Mouse (Mus musculus) large intestine, adult 2 months (tissue): Measurements from ENCODE around the gene Crip2. TPM values are rescaled to one million over a fixed set of nuclear protein-coding genes. Genes with fewer than 3 reads are reported as not detected.

Source experiments
- DNase-seq: peaks from one replicate; pipeline ENCODE4 v3.0.0-alpha.2; 2012; ENCODE audit warnings: low read depth, low spot score
- WGBS: fragments of 180-500 bp; shearing (Covaris S2); methylation state at CpG from one replicate; pipeline ENCODE4 v1.1.7; 2018; 5-methylcytosine and 5-hydroxymethylcytosine counted together
- polyA plus RNA-seq: library from polyadenylated mRNA; depleted of rRNA; stranded (reverse); fragments of >200 nt; gene quantifications from 2 replicates; pipeline ENCODE4 v1.2.3, GENCODE M21; 2012; rRNA removed

The Crip2 gene
- polyA plus RNA-seq, 1 experiment, result 87.2 TPM

DNA sequence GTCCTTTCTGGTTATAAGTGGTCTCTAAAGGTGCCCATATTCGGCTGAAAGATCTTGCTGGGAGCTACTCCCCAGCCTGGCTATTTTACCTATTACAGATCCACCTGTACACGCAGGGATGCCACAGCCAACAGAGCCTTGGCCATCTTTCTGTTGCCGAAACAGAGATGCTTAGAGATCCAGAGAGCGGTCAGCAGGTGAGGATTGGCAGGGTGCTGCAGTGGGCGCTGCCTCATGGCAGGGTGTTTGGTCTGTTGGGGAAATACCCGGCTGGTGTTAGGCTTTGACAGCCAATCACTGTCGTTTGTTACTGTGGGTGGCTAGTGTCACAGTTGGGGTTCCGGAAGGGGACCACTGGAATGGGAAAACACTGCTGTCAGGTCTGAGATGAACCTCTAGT is 17.9 kb downstream of the Crip2 start:
- DNase-seq, result no peak
- 90% methylated on average over 8 of the region's 8 CpGs for WGBS

- WGBS, result 90% methylated on average over 11 of the region's 11 CpGs
- DNase-seq, result no peak
Observed at GRCm38 (mm10) chr12:113163561-113164006, 23.5 kb downstream of the Crip2 start.

DNA sequence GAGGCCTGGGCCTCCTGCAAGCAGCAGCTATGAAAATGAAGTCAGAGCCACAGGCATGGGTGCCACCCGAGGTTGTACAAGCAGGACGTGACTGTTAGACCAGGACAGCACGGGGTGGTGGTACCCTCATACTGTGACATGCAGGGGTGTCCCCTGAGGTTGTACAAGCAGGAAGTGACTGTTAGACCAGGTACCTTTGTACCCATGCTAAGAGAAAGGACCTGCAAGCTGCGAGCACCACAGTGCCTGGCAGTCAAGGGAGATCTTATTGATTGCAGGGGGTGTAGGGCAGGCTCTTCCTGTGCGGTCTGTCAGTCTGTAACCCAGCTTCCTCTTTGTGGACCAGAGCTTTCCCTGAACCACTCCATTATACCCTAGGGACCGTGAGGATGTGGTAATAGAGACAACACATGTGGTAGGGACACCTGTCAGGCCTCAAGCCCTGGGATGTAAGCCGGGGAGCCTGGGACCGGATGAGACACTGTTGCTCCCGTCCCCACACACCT is 28.0 kb downstream of the Crip2 start:
- DNase-seq, result no peak
- 64% methylated on average over 9 of the region's 9 CpGs for WGBS

DNA sequence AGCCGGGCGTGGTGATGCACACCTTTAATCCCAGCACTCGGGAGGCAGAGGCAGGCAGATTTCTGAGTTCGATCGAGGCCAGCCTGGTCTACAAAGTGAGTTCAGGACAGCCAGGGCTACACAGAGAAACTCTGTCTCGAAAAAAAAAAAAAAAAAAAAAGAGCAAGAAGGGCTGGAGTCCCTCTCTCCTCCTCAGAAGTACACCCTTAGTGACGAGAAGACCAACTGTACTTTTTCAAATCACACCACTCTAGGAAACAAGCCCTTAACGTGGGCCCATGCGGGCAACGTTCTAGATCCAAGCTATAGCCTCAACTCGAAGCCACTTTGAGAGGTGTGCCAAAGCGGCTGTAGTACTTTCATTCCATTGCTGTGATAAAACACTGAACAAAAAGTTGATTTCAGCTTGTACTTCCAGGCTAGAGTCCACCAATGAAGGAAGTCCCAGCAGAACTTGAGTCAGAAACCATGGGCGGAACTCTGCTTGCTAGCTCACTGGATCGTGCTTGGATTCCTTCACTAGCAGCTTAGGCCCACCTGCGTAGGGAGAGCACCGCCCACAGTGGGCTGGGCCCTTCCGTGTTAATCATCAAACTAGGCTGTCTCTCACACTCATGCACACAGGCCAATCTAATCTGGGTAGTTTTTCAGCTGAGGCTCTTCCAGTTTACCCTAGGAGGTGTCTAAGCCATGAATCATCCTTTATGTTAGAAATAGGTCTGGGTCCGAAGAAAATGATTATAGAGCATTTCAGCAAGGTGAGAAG is 37.1 kb downstream of the Crip2 start:
- WGBS, result 78% methylated on average over 18 of the region's 18 CpGs
- no peak for DNase-seq

DNA sequence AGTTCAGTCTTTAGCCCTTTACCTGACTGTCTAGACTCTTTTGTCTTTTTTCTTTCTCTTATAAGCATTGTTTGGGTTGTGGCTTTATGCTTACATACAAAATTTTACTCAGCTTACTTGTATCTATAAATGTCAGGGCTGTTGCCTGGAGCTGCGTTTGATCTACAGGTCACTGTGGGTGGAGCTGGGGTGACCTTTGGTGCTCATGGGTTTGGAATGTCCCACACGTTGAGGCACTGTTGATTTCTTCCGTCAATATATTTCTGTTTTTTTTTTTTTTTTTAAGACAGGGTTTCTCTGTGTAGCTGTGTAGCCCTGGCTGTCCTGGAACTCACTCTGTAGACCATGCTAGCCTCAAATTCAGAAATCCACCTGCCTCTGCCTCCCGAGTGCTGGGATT is 41.0 kb downstream of the Crip2 start:
- no peak for DNase-seq
- 35% methylated on average over 4 of the region's 4 CpGs for WGBS

GRCm38 (mm10) chr12:113184945-113185344 is 44.9 kb downstream of the Crip2 start:
- 64% methylated on average over 5 of the region's 5 CpGs for WGBS
- DNase-seq, result no peak

DNA sequence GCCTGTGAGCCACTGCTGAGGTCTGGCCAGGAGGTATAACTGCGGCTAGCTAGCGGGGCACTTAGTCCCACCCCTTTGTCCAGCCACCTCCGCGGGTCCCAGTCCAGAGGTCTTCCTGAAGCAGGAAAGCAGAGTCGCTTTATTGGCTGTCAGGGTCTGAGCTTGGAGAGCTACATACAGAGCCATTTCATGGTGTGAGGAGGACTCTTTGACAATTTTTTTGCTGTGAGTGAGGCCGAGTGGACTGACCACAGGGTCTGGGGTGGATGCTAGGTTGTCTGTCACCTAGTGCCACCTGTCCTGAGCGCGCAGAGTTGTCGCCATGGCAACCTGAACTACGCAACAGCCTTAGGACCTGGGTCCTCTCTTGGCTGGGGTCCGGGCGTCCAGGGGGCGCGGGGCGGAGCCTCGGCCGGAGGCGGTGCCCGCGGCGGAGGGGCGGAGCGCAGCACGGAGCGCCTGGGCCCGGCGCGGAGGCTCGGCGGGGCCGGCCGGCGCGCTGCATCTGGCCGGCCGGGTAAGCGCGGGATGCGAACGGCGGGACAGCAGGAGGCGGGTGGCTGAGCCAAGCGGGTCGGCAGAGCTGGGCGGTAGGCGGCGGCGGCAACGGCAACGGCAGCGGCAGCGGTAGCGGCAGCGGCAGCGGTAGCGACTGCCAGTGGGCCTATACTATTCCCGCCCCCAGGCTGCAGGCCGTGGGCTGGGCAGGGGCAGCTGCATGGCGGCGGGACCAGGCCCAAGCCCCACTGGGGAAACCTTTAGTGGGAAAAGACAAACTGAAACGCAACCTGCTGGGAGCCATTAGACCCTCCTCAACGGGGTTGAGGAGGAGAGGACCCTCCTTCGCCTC is 45.6 kb downstream of the Crip2 start, which contains the start of gene Tmem121:
Gene Tmem121 (plus strand): TSS at position 489 of the 850 bp plus-strand sequence.
- no peak for DNase-seq
- WGBS, result 5% methylated on average over 62 of the region's 63 CpGs

DNA sequence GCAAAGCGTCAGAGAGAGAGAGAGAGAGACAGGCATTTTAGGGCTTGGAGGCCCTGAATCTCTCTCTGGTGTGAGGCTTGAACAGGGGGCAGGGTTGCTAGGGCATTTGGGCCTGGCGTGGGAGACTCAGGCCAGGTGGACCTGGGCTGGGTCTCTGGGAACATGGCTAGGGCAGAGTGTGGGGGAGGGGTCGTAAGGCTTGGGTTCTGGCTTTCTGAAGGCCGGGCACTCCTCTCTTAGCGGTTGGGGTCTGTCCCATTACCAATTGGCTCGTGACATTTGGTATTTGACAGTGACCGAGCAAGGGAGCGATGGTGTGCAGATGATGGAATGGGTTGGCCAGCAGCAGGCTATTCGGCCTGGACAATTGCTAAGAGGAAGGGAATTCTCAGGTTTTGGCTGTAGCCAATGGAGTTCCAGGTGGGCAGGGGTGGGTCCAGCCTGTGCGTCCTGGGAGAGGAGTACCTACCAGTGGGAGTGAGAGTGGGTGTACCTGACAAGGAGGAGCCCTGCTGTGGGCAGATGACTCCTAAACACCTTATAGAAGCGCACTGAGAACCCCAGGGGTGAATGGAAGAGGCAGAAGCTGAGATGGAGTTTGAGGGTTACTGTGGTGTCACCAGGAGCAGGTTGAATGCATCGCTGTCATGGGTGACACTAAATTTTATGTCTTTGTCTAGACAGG is 46.4 kb downstream of the Crip2 start:
- DNase-seq, result no peak
- WGBS, result 54% methylated on average over 12 of the region's 12 CpGs

DNA sequence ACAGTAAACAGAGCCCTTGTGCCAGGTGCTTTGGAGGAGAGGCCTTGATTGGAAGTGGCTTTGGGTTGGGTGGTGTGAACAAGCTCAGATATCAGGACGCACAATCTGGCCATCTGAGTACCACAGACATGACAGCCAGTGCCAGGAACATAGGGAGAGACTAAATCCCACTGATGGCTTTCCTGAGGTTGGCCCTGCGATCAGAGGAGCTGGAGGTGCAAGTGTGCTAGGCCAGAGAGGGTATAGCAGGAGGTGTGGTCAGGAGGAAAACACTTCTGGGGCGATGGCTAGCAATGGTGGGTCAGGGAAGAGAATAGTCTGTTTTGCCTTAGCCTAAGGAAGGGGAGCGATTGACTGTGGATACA is 47.0 kb downstream of the Crip2 start:
- WGBS, result 48% methylated on average over 4 of the region's 4 CpGs
- DNase-seq, result no peak

GRCm38 (mm10) chr12:113187584-113188295 is 47.7 kb downstream of the Crip2 start:
- peak; percentile 10 for DNase-seq
- WGBS, result 11% methylated on average over 56 of the region's 56 CpGs

GRCm38 (mm10) chr12:113188349-113189055 is 48.5 kb downstream of the Crip2 start:
- WGBS, result 86% methylated on average over 51 of the region's 51 CpGs
- no peak for DNase-seq

- WGBS, result 28% methylated on average over 2 of the region's 2 CpGs
- DNase-seq, result no peak
Observed at GRCm38 (mm10) chr12:113193423-113193822, 53.4 kb downstream of the Crip2 start.

Other genes starting within 250 kb of the Crip2 start
- 4.6 and 6.0 TPM in 2 replicates for gene Jag2, start 210.5 kb upstream of the Crip2 start, polyA plus RNA-seq
- 55.7 and 58.3 TPM in 2 replicates for gene Nudt14, start 198.1 kb upstream of the Crip2 start, polyA plus RNA-seq
- gene Btbd6, start 163.8 kb upstream of the Crip2 start, polyA plus RNA-seq, result 29.5 and 33.9 TPM in 2 replicates
- gene Brf1, start 139.5 kb upstream of the Crip2 start, polyA plus RNA-seq, result 23.4 and 41.5 TPM in 2 replicates
- gene Pacs2, start 125.7 kb upstream of the Crip2 start, polyA plus RNA-seq, result 19.3 and 26.8 TPM in 2 replicates
- gene Tex22, start 65.7 kb upstream of the Crip2 start, polyA plus RNA-seq, result 0.14 and 0.29 TPM in 2 replicates
- gene Mta1, start 42.0 kb upstream of the Crip2 start, polyA plus RNA-seq, result 26.5 and 35.5 TPM in 2 replicates
- 11,187 and 15,272 TPM in 2 replicates for gene Crip1, start 6.1 kb downstream of the Crip2 start, polyA plus RNA-seq
- 17.6 and 25.5 TPM in 2 replicates for gene Tedc1, start 16.2 kb downstream of the Crip2 start, polyA plus RNA-seq
- gene Tmem121, start 45.7 kb downstream of the Crip2 start, polyA plus RNA-seq, result 0.88 and 1.3 TPM in 2 replicates